Mouse (Mus musculus) ES-Bruce4 (cell line): ENCODE results near the gene Zc3h12d.

Source experiments
- EP300 ChIP-seq: IDR thresholded peaks from 2 replicates; pipeline ENCODE4 v1.6.1; 2011; ENCODE audit warnings: low read depth, low read length; ENCODE audit not compliant: insufficient read depth
- POLR2A ChIP-seq: IDR thresholded peaks from one replicate; pipeline ENCODE4 v1.8.1; 2011; ENCODE audit warnings: low read length; ENCODE audit not compliant: insufficient read depth

DNA sequence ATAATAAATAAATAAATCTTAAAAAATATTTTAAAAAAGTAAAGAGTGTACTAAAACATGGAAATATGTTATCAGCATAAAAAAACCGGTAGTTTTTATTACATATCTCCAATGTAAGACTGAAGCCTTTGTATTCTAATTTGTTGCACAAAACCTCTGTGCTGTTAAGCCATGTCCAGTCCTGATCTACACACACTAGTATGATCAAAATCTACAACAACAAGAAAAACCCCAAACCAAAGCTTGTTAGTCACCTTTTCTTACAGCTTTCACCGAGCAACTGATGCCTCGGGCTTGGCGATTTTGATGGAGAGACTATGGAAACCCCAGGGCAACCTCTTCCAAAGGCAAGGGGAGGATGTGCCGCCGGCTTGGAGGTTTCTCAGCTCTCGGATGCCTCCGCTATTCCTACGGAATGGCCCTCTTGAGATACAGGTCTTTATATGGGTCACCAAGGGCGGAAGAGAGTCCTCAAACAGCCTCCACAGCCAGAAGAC, 40.0 kb upstream of the Zc3h12d start:
- TF ChIP-seq POLR2A (no peak), EP300 (no peak)
